8 mouse cellular contexts compared by ENCODE assay signal in genomic region chr6:137754857-137755232, GRCm38 (mm10). TPM values are rescaled to one million over a fixed set of nuclear protein-coding genes. Genes with fewer than 3 reads are reported as not detected.
DNase-seq lines count a peak whose midpoint lies in the region; ATAC-seq lines count a peak whose summit lies in the region.

No protein-coding gene starts in this region.

- peak overlapping the region; percentile 81 for H3K4me3 ChIP-seq in kidney, embryonic 16.5 days (ENCODE audit: low read length)
- H3K4me3 ChIP-seq in hindbrain, embryonic 15.5 days, result peak overlapping the region; percentile 63
- H3K4me3 ChIP-seq in midbrain, embryonic 15.5 days, result peak overlapping the region; percentile 50

- no peaks in the 10 kb centered on the region for H3K9me3 ChIP-seq in kidney, embryonic 16.5 days (ENCODE audit: low read length)
- H3K9me3 ChIP-seq in hindbrain, embryonic 15.5 days, result no peaks in the 10 kb centered on the region
- no peaks in the 10 kb centered on the region for H3K9me3 ChIP-seq in midbrain, embryonic 15.5 days

- peaks cover 17% of the 10 kb centered on the region for H3K4me1 ChIP-seq in kidney, embryonic 16.5 days (ENCODE audit: insufficient read depth, low read length)
- peaks cover 14% of the 10 kb centered on the region for H3K4me1 ChIP-seq in hindbrain, embryonic 15.5 days (replicated peaks)
- peaks cover 16% of the 10 kb centered on the region for H3K4me1 ChIP-seq in midbrain, embryonic 15.5 days

- peak overlapping the region; percentile 76; the same call in 1 of the 2 replicates for H3K27ac ChIP-seq in kidney, embryonic 16.5 days (ENCODE audit: low read length)
- H3K27ac ChIP-seq in hindbrain, embryonic 15.5 days (replicated peaks), result no peak overlapping the region
- H3K27ac ChIP-seq in midbrain, embryonic 15.5 days, result no peak overlapping the region

- H3K36me3 ChIP-seq in kidney, embryonic 16.5 days (ENCODE audit: insufficient read depth, low read length), result peaks cover 21% of the 10 kb centered on the region
- H3K36me3 ChIP-seq in hindbrain, embryonic 15.5 days, result peaks cover 25% of the 10 kb centered on the region
- H3K36me3 ChIP-seq in midbrain, embryonic 15.5 days (replicated peaks), result peaks cover 16% of the 10 kb centered on the region

- ATAC-seq in kidney, embryonic 16.5 days (ENCODE audit: low FRiP score, low TSS enrichment), result no peak
- no peak; the same call in 1 of the 2 replicates for ATAC-seq in hindbrain, embryonic 15.5 days (ENCODE audit: low FRiP score, low read depth)
- ATAC-seq in midbrain, embryonic 15.5 days (replicated peaks), result 0 out of 2 replicates have a peak, but pooled peaks have one; percentile 38

- no peak for DNase-seq in kidney, postnatal 14 days
- peak; percentile 11 for DNase-seq in c-Kit-positive CD71-positive TER-119-positive erythroid progenitor cells, embryonic 14.5 days (ENCODE audit: low spot score)
- DNase-seq in thymus, postnatal 25 days, result no peak
- DNase-seq in natural killer cell, adult 2 months (ENCODE audit: low spot score in 2 of 2), result no peak
- DNase-seq in left cerebral cortex, adult 8-10 months (ENCODE audit: low spot score in 2 of 2), result no peak

- H3K4me2 ChIP-seq in kidney, embryonic 16.5 days (replicated peaks; ENCODE audit: low read depth, low read length), result peak overlapping the region; percentile 74
- peak overlapping the region; percentile 86 for H3K4me2 ChIP-seq in hindbrain, embryonic 15.5 days
- peak overlapping the region; percentile 82 for H3K4me2 ChIP-seq in midbrain, embryonic 15.5 days

- H3K9ac ChIP-seq in kidney, embryonic 16.5 days (replicated peaks; ENCODE audit: low read length), result peak overlapping the region; percentile 77
- peak overlapping the region; percentile 53 for H3K9ac ChIP-seq in hindbrain, embryonic 15.5 days
- H3K9ac ChIP-seq in midbrain, embryonic 15.5 days, result peak overlapping the region; percentile 46; the same call in 1 of the 2 replicates

- 4% methylated on average over 8 of the region's 8 CpGs for WGBS in kidney, embryonic 16.5 days
- 5% methylated on average over 8 of the region's 8 CpGs for WGBS in hindbrain, embryonic 15.5 days
- WGBS in midbrain, embryonic 15.5 days, result 5% methylated on average over 8 of the region's 8 CpGs

- H3K27me3 ChIP-seq in kidney, embryonic 16.5 days (ENCODE audit: insufficient read depth, low read length), result no peaks in the 10 kb centered on the region
- H3K27me3 ChIP-seq in hindbrain, embryonic 15.5 days, result no peaks in the 10 kb centered on the region
- H3K27me3 ChIP-seq in midbrain, embryonic 15.5 days (replicated peaks), result no peaks in the 10 kb centered on the region

RNA-seq across cellular contexts. Expression of gene Dera, which starts 0.5 kb away (rescaled TPM):
- 76.2 and 79.0 TPM in 2 replicates for polyA plus RNA-seq in kidney, embryonic 16.5 days (2015; fragmentation: Nextera tagmentation; extraction: Ambion mirVana)
- polyA plus RNA-seq in hindbrain, embryonic 15.5 days (2015; fragmentation: Nextera tagmentation; extraction: Ambion mirVana), result 12.6 and 13.4 TPM in 2 replicates
- polyA plus RNA-seq in midbrain, embryonic 15.5 days (2015; fragmentation: Nextera tagmentation; extraction: Ambion mirVana), result 11.1 and 12.3 TPM in 2 replicates
- total RNA-seq in left cerebral cortex, adult 8-10 months (2022), result 1 to 10 TPM; 3.1 to 6.4 (median 3.3) TPM

RNA-seq across cellular contexts. Expression of gene Strap, which starts 20.0 kb away (rescaled TPM):
- polyA plus RNA-seq in kidney, embryonic 16.5 days (2015; fragmentation: Nextera tagmentation; extraction: Ambion mirVana), result 162 and 164 TPM in 2 replicates
- polyA plus RNA-seq in hindbrain, embryonic 15.5 days (2015; fragmentation: Nextera tagmentation; extraction: Ambion mirVana), result 153 and 156 TPM in 2 replicates
- 150 and 152 TPM in 2 replicates for polyA plus RNA-seq in midbrain, embryonic 15.5 days (2015; fragmentation: Nextera tagmentation; extraction: Ambion mirVana)
- total RNA-seq in left cerebral cortex, adult 8-10 months (2022), result 100 to 1,000 TPM; 108 to 111 (median 109) TPM
